Mouse (Mus musculus) lung, postnatal 36 days (tissue): Measurements from ENCODE around the gene 1700025C18Rik.

Experiments
- DNase-seq: peaks from one replicate; pipeline ENCODE4 v3.0.0; 2022; ENCODE audit warnings: mixed read lengths

Gene 1700025C18Rik

DNA sequence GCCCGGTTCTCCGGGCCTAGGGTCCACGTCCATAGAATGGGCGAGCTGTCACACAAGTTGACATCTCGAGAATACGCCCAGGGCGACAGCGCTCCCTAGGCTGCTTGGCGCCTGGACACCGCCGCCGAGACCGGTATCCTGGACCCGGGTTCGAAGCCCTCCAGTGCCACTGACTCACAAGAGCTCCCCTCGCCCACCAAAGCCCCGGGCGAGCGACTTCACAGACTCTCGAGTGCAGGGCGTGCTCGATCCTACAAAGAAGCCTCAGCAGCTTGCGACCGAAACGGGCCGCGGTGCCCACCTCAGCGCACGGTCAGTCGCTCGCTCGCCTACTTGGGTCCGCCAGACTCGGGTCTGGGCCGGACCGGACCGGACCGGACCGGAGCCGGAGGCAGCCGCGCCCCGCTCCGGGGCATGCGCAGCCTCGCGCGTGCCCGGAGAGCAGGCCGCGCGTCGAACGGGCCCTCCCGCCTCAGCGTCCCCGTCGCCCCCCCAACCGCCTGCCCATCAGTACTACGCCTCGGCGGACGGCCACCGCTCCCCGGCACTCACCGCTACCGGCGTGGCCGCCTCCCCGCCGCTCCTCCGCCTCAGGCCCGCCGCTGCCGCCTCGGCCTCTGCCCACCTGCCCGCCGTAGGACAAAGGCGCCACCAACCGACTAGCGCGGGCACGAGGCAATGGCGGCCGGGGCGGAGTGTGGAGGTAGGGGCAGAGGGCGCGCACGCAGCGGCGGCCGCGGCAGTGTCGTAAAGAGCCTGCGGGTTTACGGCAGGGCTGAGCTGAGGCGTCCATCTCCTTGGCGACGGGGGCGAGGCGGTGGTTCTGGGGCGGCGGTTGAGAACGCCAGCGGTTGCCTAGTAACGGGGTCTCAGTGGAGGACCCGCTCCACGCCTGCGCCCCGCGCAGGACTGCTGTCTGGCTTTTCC is 56.2 kb downstream of the 1700025C18Rik start, which contains the start of gene Ncoa5:
Gene Ncoa5 (minus strand): TSS at position 737 of the 927 bp plus-strand sequence.
- peak; percentile 98 for DNase-seq

DNA sequence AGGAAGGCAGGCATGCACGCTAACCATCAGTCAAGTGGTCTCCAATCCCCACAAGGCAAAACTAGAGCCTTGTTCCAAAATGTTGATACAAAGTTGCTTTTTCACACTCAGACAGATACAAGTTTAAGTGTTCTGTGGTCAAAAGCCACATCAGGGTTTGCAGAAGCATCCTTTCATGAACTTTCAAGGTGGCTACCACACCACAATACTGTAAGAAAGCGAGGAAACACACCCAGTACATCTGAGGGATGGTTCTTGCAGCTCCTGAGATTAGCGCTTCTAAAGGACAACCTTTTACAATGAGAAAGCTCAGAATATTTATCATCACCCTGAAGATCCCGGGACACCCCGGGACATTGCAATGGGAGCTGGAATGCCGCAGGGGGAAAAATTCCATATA is 57.2 kb downstream of the 1700025C18Rik start:
- DNase-seq, result no peak

DNA sequence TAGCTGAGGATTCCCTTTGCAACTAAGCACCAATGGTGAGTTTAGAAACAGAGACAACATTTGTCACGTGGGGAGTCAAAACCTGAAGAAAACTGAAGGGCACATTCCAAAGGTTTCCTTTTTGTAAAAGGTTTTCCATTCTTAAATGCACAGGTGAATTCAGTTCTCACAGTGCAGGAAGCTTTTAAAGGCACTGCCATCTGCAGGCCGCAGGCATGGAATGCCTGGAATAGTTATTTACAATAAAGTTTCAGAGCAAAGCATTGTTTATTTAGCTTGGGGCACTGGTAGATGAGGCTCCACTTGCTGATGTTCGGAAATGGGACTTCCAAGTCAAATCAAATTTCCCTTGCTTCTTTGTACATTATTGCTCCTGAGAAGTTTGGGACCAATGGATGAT is 58.0 kb downstream of the 1700025C18Rik start:
- peak; percentile 42 for DNase-seq
